Mouse (Mus musculus): ENCODE measurements around the gene Pibf1. TPM values are rescaled to one million over a fixed set of nuclear protein-coding genes. Genes with fewer than 3 reads are reported as not detected.

The Pibf1 gene
- polyA plus RNA-seq, 1 experiment, result 2.7 TPM

DNA sequence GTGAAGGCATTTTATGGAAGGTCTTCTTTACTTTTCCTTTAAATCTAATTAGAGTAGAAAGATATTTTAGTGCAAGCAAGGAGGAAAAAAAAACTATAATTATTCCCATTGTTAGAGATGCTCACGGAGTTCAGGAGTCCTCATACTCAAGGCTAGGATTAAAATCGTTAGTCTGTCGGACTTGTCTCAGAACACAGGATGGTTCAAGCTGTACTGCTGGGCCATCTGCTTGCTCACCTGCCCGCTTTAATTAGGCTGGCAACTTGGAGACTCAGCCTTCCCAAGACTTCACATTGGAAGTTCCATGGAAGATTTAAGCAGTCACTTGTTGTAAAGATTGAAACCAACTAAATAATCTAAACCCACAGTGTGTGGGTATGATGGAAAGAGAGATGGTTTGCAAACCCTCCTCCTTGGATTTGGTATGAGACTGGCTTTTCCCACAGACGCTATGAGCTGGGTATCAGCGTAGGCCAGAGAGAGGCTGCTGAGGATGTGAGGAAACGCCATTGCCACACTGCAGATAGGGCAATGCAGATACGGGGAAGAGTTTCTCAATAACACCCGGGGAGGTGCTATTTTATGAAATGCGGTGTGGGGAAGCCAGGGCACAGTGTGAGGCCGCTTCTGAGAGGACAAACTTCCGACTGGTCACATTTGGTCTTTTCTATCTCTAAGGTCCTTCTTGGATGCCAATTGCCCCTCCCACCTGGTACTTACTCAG, 179.7 kb downstream of the Pibf1 start:
- 61% methylated on average over 12 of the region's 12 CpGs for WGBS
- Histone ChIP-seq H3K4me3 (replicated peaks; ENCODE audit: extremely low read depth, low read depth, low read length) (no peak overlapping the region), H3K4me1 (ENCODE audit: control insufficient read depth, insufficient read depth, low read length) (no peaks in the 10 kb centered on the region)
- no peak for DNase-seq
- TF ChIP-seq CTCF (IDR thresholded peaks at IDR 0.05; ENCODE audit: insufficient read depth, low read length), result no peak
- no peak for TF ChIP-seq POLR2A (IDR thresholded peaks at IDR 0.05; ENCODE audit: borderline replicate concordance, extremely low read depth, low read depth, low read length)

DNA sequence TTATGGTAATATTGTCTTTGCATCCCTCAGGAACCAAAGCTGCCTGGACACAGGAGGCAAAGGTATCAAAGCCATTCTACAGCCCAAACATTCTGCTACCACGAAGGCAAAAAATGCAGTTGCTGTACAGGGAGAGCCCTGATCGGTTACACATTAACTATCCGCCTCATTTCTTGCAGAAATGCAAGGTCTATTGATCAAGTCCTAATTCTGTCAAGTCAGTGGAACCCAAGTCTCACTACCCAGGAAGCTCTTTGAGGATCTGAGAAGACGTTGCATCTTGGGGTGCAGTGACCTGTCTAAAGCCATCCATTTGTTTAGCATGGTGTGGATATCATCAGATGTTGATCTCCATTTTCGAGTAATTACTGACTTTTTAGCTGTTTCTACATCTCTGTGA, 181.2 kb downstream of the Pibf1 start:
- no peak overlapping the region for H3K4me3 ChIP-seq (replicated peaks; ENCODE audit: extremely low read depth, low read depth, low read length)
- no peak for DNase-seq
- no peaks in the 10 kb centered on the region for H3K4me1 ChIP-seq (ENCODE audit: control insufficient read depth, insufficient read depth, low read length)
- 78% methylated on average over 5 of the region's 5 CpGs for WGBS
- no peak for TF ChIP-seq POLR2A (IDR thresholded peaks at IDR 0.05; ENCODE audit: borderline replicate concordance, extremely low read depth, low read depth, low read length)
- TF ChIP-seq CTCF (IDR thresholded peaks at IDR 0.05; ENCODE audit: insufficient read depth, low read length), result no peak

DNA sequence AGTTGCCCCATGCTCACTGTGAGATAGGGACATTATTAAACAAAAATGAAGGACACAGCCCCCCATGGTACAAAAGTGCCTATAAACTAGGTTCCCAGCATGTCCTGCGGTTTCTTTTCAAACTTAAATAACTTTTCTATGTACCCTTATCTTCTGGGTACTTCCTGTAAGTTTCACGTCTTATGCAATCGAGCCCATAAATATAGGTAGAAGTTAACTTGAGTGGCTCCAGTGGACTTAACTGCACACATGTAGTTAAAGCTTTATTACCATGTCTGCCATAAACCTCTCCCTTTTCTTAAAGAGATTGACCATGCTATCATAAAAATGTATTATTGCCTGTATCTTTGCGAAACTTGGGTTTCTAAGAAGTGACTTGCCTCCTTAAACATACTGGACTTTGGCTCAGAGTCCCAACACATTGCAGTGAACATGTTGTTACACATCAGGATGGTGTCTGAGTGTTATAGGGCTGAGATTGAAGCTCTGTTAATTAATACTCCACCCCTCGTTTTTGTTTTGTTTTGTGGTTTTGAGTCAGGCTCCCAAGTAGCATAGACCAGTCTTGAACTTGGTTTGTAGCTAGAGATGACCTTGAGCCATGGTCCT, 181.7 kb downstream of the Pibf1 start:
- no peak for TF ChIP-seq POLR2A (IDR thresholded peaks at IDR 0.05; ENCODE audit: borderline replicate concordance, extremely low read depth, low read depth, low read length)
- no peak for TF ChIP-seq CTCF (IDR thresholded peaks at IDR 0.05; ENCODE audit: insufficient read depth, low read length)
- 64% methylated on average over 5 of the region's 5 CpGs for WGBS
- H3K4me1 ChIP-seq (ENCODE audit: control insufficient read depth, insufficient read depth, low read length), result no peaks in the 10 kb centered on the region
- no peak overlapping the region for H3K4me3 ChIP-seq (replicated peaks; ENCODE audit: extremely low read depth, low read depth, low read length)
- no peak for DNase-seq

DNA sequence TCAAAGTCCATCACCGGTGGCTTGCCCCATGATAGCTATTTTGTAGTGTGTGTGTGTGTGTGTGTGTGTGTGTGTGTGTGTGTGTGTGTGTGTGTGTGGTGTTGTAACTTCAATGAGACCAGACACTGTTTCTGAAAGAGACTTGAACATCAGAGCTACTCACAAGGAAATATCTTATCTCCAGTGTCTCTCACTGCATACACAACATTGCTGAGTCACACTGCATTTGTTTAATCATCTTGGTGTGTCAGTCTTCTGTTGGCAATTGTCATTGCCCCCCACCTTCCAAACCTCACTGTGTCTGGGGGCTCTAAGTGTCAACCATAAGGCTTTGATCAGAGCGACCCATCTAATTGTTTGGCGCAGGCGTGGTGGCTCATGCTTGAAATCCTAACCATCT, 186.3 kb downstream of the Pibf1 start:
- DNase-seq, result no peak
- no peak overlapping the region for H3K4me3 ChIP-seq (replicated peaks; ENCODE audit: extremely low read depth, low read depth, low read length)
- H3K4me1 ChIP-seq (ENCODE audit: control insufficient read depth, insufficient read depth, low read length), result no peaks in the 10 kb centered on the region
- no peak for TF ChIP-seq CTCF (IDR thresholded peaks at IDR 0.05; ENCODE audit: insufficient read depth, low read length)
- TF ChIP-seq POLR2A (IDR thresholded peaks at IDR 0.05; ENCODE audit: borderline replicate concordance, extremely low read depth, low read depth, low read length), result no peak
- WGBS, result 94% methylated on average over 4 of the region's 4 CpGs

DNA sequence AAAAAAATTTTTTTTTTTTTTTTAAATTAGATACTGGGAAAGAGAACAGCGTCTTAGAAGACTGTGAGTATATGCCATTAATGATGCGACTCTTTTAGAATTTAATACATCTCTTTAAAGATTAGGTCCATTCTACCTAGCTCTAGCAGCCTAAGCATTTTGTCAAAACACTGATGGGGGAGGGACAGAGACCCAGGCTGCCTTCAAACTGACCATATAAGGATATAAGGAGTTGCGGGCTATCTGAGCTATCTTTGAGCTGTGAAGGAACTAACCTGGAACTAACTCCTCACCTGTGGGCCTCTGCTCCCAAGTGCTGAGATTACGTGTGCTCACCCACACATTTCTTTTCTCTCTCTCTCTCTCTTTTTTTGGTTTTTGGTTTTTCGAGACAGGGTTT, 193.0 kb downstream of the Pibf1 start:
- DNase-seq, result no peak
- TF ChIP-seq CTCF (IDR thresholded peaks at IDR 0.05; ENCODE audit: insufficient read depth, low read length), result no peak
- no peak for TF ChIP-seq POLR2A (IDR thresholded peaks at IDR 0.05; ENCODE audit: borderline replicate concordance, extremely low read depth, low read depth, low read length)
- no peak overlapping the region for H3K4me3 ChIP-seq (replicated peaks; ENCODE audit: extremely low read depth, low read depth, low read length)
- 95% methylated on average over 5 of the region's 5 CpGs for WGBS
- no peaks in the 10 kb centered on the region for H3K4me1 ChIP-seq (ENCODE audit: control insufficient read depth, insufficient read depth, low read length)

DNA sequence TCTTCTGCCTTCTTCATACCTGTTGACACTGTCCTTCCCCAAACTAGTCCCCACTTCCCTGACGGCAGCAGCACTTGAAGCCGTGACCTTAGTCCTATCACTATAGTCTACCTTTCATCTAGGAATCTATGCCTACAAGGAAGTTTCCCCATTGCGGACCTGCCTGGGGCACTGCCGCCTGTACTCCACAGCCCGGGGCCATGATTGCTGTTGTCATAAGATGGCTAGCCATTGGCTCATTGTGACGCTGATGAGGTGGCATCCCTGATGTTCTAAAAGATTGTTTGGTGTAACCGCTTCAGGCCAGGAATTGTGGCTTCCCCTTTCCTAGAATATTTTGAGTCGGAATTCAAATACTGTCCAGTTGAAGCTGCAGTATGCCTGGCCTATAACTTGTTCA, 195.2 kb downstream of the Pibf1 start:
- TF ChIP-seq POLR2A (IDR thresholded peaks at IDR 0.05; ENCODE audit: borderline replicate concordance, extremely low read depth, low read depth, low read length) (no peak), CTCF (IDR thresholded peaks at IDR 0.05; ENCODE audit: insufficient read depth, low read length) (no peak)
- H3K4me1 ChIP-seq (ENCODE audit: control insufficient read depth, insufficient read depth, low read length), result no peaks in the 10 kb centered on the region; the same call in 1 of the 2 replicates
- WGBS, result 91% methylated on average over 8 of the region's 8 CpGs
- no peak for DNase-seq
- H3K4me3 ChIP-seq (replicated peaks; ENCODE audit: extremely low read depth, low read depth, low read length), result no peak overlapping the region

DNA sequence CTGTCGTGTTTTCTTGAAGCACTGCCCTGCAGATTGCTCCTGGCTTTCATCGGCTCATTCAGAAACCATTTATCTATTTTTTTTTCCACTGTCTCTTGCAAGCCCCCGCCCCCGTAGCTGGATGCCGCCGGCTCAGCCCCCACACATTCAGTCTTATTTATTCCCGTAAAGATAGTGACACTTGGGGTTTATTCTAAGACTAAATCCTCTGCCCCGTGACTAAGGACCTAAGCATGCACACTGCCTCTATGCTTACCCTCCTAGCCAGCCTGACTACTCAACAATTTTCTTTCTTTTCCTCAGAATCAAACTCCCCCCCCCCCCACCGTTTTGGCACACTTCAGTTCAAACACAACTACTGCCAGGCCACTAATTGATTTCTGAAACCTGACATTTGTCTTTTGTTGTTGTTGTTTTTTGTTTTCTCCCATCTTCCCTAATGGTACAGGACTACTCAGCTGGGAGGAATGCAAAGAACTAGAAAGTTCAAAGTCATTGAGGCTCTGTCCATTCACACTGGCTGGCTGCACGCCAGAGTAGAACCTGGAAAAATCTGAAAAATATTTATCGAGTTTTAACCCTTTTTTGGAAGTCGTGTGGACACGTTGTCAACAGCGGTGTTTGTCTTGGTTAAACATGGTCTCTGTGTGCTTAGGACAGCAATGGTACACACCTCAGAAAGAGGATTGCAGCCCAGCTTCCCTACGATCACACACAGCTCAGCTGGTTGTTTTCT, 196.6 kb downstream of the Pibf1 start:
- 39% methylated on average over 15 of the region's 15 CpGs for WGBS
- no peak overlapping the region for H3K4me3 ChIP-seq (replicated peaks; ENCODE audit: extremely low read depth, low read depth, low read length)
- TF ChIP-seq CTCF (IDR thresholded peaks at IDR 0.05; ENCODE audit: insufficient read depth, low read length) (no peak), POLR2A (IDR thresholded peaks at IDR 0.05; ENCODE audit: borderline replicate concordance, extremely low read depth, low read depth, low read length) (no peak)

DNA sequence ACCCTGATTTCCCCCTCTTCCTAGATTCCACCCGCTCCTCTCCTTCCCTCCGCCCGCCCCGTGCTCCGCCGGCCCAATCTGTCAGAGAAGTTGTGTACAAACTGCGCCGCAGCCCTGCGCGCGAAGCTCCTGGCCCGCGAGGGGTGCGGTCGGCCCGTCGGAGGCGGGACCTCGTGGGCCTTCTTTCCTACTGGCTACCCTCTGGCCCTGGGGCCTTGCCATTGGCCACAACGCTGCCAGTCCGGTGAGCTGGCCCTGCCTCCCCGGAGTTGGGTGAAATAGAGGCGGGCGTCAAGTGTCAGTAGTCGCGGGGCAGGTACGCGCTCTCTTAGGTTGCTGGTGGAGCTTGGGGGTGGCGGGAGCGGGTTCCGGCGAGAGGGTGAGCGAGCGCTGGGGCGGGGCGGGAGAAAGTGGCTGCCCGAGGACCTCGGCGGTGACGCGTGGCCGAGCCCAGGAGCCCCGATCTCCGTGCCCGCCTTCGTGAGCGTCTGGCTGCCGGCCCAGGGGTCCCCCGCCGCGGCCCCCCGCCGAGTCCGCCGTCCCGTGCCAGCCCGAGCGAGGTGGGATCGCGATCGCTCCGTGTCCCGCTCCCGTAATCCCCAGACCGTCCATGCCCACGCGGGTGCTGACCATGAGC, 199.3 kb downstream of the Pibf1 start, which contains the start of gene Klf5:
Gene Klf5 (plus strand): TSS at position 307 of the 637 bp plus-strand sequence.
- TF ChIP-seq CTCF (IDR thresholded peaks at IDR 0.05; ENCODE audit: insufficient read depth, low read length) (no peak), POLR2A (IDR thresholded peaks at IDR 0.05; ENCODE audit: borderline replicate concordance, extremely low read depth, low read depth, low read length) (peak; percentile 69; the same call in 1 of the 2 replicates)
- H3K4me3 ChIP-seq (replicated peaks; ENCODE audit: extremely low read depth, low read depth, low read length), result peak within 1 kb of the TSS; percentile 70
- peak; percentile 96 for DNase-seq
- H3K4me1 ChIP-seq (ENCODE audit: control insufficient read depth, insufficient read depth, low read length), result no peaks in the 10 kb centered on the region; the same call in 1 of the 2 replicates
- under 1% methylated on average over 64 of the region's 67 CpGs for WGBS

More for the DNA sequence above, 196.6 kb downstream of the Pibf1 start:
- no peak for DNase-seq
- no peaks in the 10 kb centered on the region; the same call in 1 of the 2 replicates for H3K4me1 ChIP-seq (ENCODE audit: control insufficient read depth, insufficient read depth, low read length)

DNA sequence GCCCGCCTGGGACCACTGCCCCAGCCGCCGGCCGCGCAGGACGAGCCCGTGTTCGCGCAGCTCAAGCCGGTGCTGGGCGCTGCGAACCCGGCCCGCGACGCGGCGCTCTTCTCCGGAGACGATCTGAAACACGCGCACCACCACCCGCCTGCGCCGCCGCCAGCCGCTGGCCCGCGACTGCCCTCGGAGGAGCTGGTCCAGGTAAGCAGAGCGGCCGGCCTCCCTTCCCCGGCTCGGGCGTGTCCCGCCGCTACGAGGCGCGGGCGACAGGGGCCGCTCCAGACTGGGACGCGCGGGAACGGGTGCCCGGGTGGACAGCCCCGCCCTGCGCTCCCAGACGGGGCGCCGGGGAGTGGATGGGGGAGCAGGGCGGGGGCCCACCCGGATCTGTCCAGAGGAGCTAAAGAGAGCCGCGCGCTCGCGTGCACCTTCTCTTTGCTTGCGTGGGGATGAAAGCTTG, 199.8 kb downstream of the Pibf1 start:
- H3K4me3 ChIP-seq (replicated peaks; ENCODE audit: extremely low read depth, low read depth, low read length), result peak overlapping the region; percentile 55
- peak; percentile 70 for DNase-seq
- TF ChIP-seq POLR2A (IDR thresholded peaks at IDR 0.05; ENCODE audit: borderline replicate concordance, extremely low read depth, low read depth, low read length) (no peak), CTCF (IDR thresholded peaks at IDR 0.05; ENCODE audit: insufficient read depth, low read length) (no peak)
- WGBS, result under 1% methylated on average over 59 of the region's 60 CpGs
- no peaks in the 10 kb centered on the region; the same call in 1 of the 2 replicates for H3K4me1 ChIP-seq (ENCODE audit: control insufficient read depth, insufficient read depth, low read length)

Measured in lung, adult 2 months (tissue).